Mouse (Mus musculus): ENCODE data around the gene Clcc1. TPM values are rescaled to one million over a fixed set of nuclear protein-coding genes. Genes with fewer than 3 reads are reported as not detected.
A peak's percentile ranks its signal among the peaks of the same experiment; 100 is the strongest.
"Not testable (repeated sequence)": the region's sequence is repeated elsewhere in the genome, so short reads cannot be mapped to it uniquely, and the experiment has no call there.

Clcc1 gene
- 79.9 and 86.2 TPM in 2 replicates for polyA plus RNA-seq (2016; fragmentation: Nextera tagmentation; extraction: Ambion mirVana)

- 0% methylated on average over 57 of the region's 57 CpGs for WGBS
- H3K4me1 ChIP-seq (replicated peaks) = peaks cover 11% of the 10 kb centered on the region
- peak within 1 kb of the TSS; percentile 90 for H3K27ac ChIP-seq
- ATAC-seq (ENCODE audit: insufficient number of reproducible peaks, insufficient read depth, low FRiP score, low TSS enrichment, low read depth) = peak; percentile 97
- H3K9ac ChIP-seq (replicated peaks) = peak within 1 kb of the TSS; percentile 87
- H3K36me3 ChIP-seq = peaks cover 11% of the 10 kb centered on the region; the same call in 1 of the 2 replicates
- H3K4me2 ChIP-seq = peak within 1 kb of the TSS; percentile 66
- no peaks in the 10 kb centered on the region for H3K27me3 ChIP-seq
- H3K4me3 ChIP-seq (replicated peaks) = peak within 1 kb of the TSS; percentile 81
- H3K9me3 ChIP-seq = no peaks in the 10 kb centered on the region
These were observed at the start of gene Clcc1 for GRCm38 (mm10) chr3:108653710-108654379. Clcc1 (plus strand) TSS chr3:108653913.

- no peak overlapping the region for H3K4me2 ChIP-seq
- 68% methylated on average over 3 of the region's 3 CpGs for WGBS
- H3K4me3 ChIP-seq (replicated peaks) = no peak overlapping the region
- no peak overlapping the region for H3K9ac ChIP-seq (replicated peaks)
- no peaks in the 10 kb centered on the region for H3K4me1 ChIP-seq (replicated peaks)
- ATAC-seq (ENCODE audit: insufficient number of reproducible peaks, insufficient read depth, low FRiP score, low TSS enrichment, low read depth) = no peak
- H3K27ac ChIP-seq = no peak overlapping the region
- no peaks in the 10 kb centered on the region for H3K27me3 ChIP-seq
- peaks cover 13% of the 10 kb centered on the region; the same call in 1 of the 2 replicates for H3K36me3 ChIP-seq
- no peaks in the 10 kb centered on the region for H3K9me3 ChIP-seq
These were observed 44.8 kb upstream of the Clcc1 start for GRCm38 (mm10) chr3:108608906-108609305.

GRCm38 (mm10) chr3:108634761-108635160 lies 19.0 kb upstream of the Clcc1 start:
- 88% methylated on average over 5 of the region's 5 CpGs for WGBS
- no peak overlapping the region for H3K27ac ChIP-seq

GRCm38 (mm10) chr3:108639412-108639811 lies 14.3 kb upstream of the Clcc1 start:
- Histone ChIP-seq H3K36me3 (peaks cover 4% of the 10 kb centered on the region), H3K9me3 (no peaks in the 10 kb centered on the region), H3K4me1 (replicated peaks) (no peaks in the 10 kb centered on the region), H3K4me3 (replicated peaks) (no peak overlapping the region), H3K27ac (no peak overlapping the region), H3K4me2 (no peak overlapping the region), H3K9ac (replicated peaks) (no peak overlapping the region), H3K27me3 (no peaks in the 10 kb centered on the region)
- no peak for ATAC-seq (ENCODE audit: insufficient number of reproducible peaks, insufficient read depth, low FRiP score, low TSS enrichment, low read depth)
- 69% methylated on average over 4 of the region's 4 CpGs for WGBS

More at GRCm38 (mm10) chr3:108634761-108635160, 19.0 kb upstream of the Clcc1 start:
- H3K4me3 ChIP-seq (replicated peaks) = no peak overlapping the region
- no peak overlapping the region for H3K4me2 ChIP-seq
- no peaks in the 10 kb centered on the region for H3K4me1 ChIP-seq (replicated peaks)
- no peak overlapping the region for H3K9ac ChIP-seq (replicated peaks)
- H3K27me3 ChIP-seq = no peaks in the 10 kb centered on the region
- no peak for ATAC-seq (ENCODE audit: insufficient number of reproducible peaks, insufficient read depth, low FRiP score, low TSS enrichment, low read depth)
- no peaks in the 10 kb centered on the region for H3K9me3 ChIP-seq
- no peaks in the 10 kb centered on the region for H3K36me3 ChIP-seq

GRCm38 (mm10) chr3:108640998-108641397 lies 12.7 kb upstream of the Clcc1 start:
- no peak overlapping the region for H3K4me2 ChIP-seq
- H3K27ac ChIP-seq = no peak overlapping the region
- H3K9me3 ChIP-seq = no peaks in the 10 kb centered on the region
- no peak overlapping the region for H3K9ac ChIP-seq (replicated peaks)
- no peaks in the 10 kb centered on the region for H3K27me3 ChIP-seq
- H3K4me1 ChIP-seq (replicated peaks) = no peaks in the 10 kb centered on the region
- H3K4me3 ChIP-seq (replicated peaks) = no peak overlapping the region
- no peak for ATAC-seq (ENCODE audit: insufficient number of reproducible peaks, insufficient read depth, low FRiP score, low TSS enrichment, low read depth)
- 88% methylated on average over 4 of the region's 4 CpGs for WGBS
- peaks cover 13% of the 10 kb centered on the region for H3K36me3 ChIP-seq

- H3K27me3 ChIP-seq = no peaks in the 10 kb centered on the region
- no peak overlapping the region for H3K4me3 ChIP-seq (replicated peaks)
- no peaks in the 10 kb centered on the region for H3K9me3 ChIP-seq
- H3K36me3 ChIP-seq = peaks cover 13% of the 10 kb centered on the region
- no peak overlapping the region for H3K4me2 ChIP-seq
- 89% methylated on average over 3 of the region's 3 CpGs for WGBS
- no peak overlapping the region for H3K27ac ChIP-seq
- no peak for ATAC-seq (ENCODE audit: insufficient number of reproducible peaks, insufficient read depth, low FRiP score, low TSS enrichment, low read depth)
- no peak overlapping the region for H3K9ac ChIP-seq (replicated peaks)
- 0 out of 2 replicates have a peak, but pooled peaks cover 3% of the 10 kb centered on the region for H3K4me1 ChIP-seq (replicated peaks)
These were observed 8.9 kb upstream of the Clcc1 start for GRCm38 (mm10) chr3:108644856-108645255.

GRCm38 (mm10) chr3:108646036-108646435 lies 7.7 kb upstream of the Clcc1 start:
- Histone ChIP-seq H3K9me3 (no peaks in the 10 kb centered on the region), H3K27me3 (no peaks in the 10 kb centered on the region), H3K4me1 (replicated peaks) (0 out of 2 replicates have a peak, but pooled peaks cover 3% of the 10 kb centered on the region), H3K4me3 (replicated peaks) (no peak overlapping the region), H3K36me3 (peaks cover 13% of the 10 kb centered on the region), H3K9ac (replicated peaks) (no peak overlapping the region), H3K4me2 (no peak overlapping the region), H3K27ac (no peak overlapping the region)
- ATAC-seq (ENCODE audit: insufficient number of reproducible peaks, insufficient read depth, low FRiP score, low TSS enrichment, low read depth) = 0 out of 2 replicates have a peak, but pooled peaks have one; percentile 28
- 48% methylated on average over 7 of the region's 7 CpGs for WGBS

GRCm38 (mm10) chr3:108647681-108648080 lies 6.0 kb upstream of the Clcc1 start:
- WGBS = 44% methylated on average over 5 of the region's 5 CpGs
- not testable (repeated sequence) for H3K27me3 ChIP-seq

GRCm38 (mm10) chr3:108652866-108653642 lies 659 bp upstream of the Clcc1 start:
- peak overlapping the region; percentile 66 for H3K4me2 ChIP-seq
- WGBS = 32% methylated on average over 9 of the region's 9 CpGs
- ATAC-seq (ENCODE audit: insufficient number of reproducible peaks, insufficient read depth, low FRiP score, low TSS enrichment, low read depth) = no peak
- peaks cover 3% of the 10 kb centered on the region; the same call in 1 of the 2 replicates for H3K36me3 ChIP-seq
- H3K4me1 ChIP-seq (replicated peaks) = peaks cover 11% of the 10 kb centered on the region
- H3K9me3 ChIP-seq = no peaks in the 10 kb centered on the region
- H3K9ac ChIP-seq (replicated peaks) = no peak overlapping the region
- no peak overlapping the region for H3K27ac ChIP-seq
- no peaks in the 10 kb centered on the region for H3K27me3 ChIP-seq
- H3K4me3 ChIP-seq (replicated peaks) = peak overlapping the region; percentile 27

More at GRCm38 (mm10) chr3:108647681-108648080, 6.0 kb upstream of the Clcc1 start:
- H3K9ac ChIP-seq (replicated peaks); H3K27ac ChIP-seq; H3K4me2 ChIP-seq; H3K9me3 ChIP-seq; ATAC-seq (ENCODE audit: insufficient number of reproducible peaks, insufficient read depth, low FRiP score, low TSS enrichment, low read depth); H3K4me1 ChIP-seq (replicated peaks); H3K4me3 ChIP-seq (replicated peaks): not testable (repeated sequence)
- peaks cover 13% of the 10 kb centered on the region for H3K36me3 ChIP-seq

- no peaks in the 10 kb centered on the region for H3K9me3 ChIP-seq
These were observed 853 bp downstream of the Clcc1 start for GRCm38 (mm10) chr3:108654566-108654965.

GRCm38 (mm10) chr3:108655486-108655885 lies 1.8 kb downstream of the Clcc1 start:
- H3K9ac ChIP-seq (replicated peaks) = no peak overlapping the region
- ATAC-seq (ENCODE audit: insufficient number of reproducible peaks, insufficient read depth, low FRiP score, low TSS enrichment, low read depth) = no peak
- H3K27ac ChIP-seq = no peak overlapping the region
- no peak overlapping the region for H3K4me3 ChIP-seq (replicated peaks)
- H3K27me3 ChIP-seq = no peaks in the 10 kb centered on the region
- WGBS = 90% methylated on average over 7 of the region's 7 CpGs
- H3K36me3 ChIP-seq = peaks cover 26% of the 10 kb centered on the region; the same call in 1 of the 2 replicates
- no peaks in the 10 kb centered on the region for H3K9me3 ChIP-seq
- peaks cover 11% of the 10 kb centered on the region for H3K4me1 ChIP-seq (replicated peaks)
- H3K4me2 ChIP-seq = peak overlapping the region; percentile 66; the same call in 1 of the 2 replicates

More at GRCm38 (mm10) chr3:108654566-108654965, 853 bp downstream of the Clcc1 start:
- H3K4me1 ChIP-seq (replicated peaks) = peaks cover 11% of the 10 kb centered on the region
- 29% methylated on average over 14 of the region's 14 CpGs for WGBS
- H3K4me3 ChIP-seq (replicated peaks) = peak overlapping the region; percentile 81
- ATAC-seq (ENCODE audit: insufficient number of reproducible peaks, insufficient read depth, low FRiP score, low TSS enrichment, low read depth) = no peak
- H3K4me2 ChIP-seq = peak overlapping the region; percentile 66
- H3K9ac ChIP-seq (replicated peaks) = peak overlapping the region; percentile 87
- no peak overlapping the region for H3K27ac ChIP-seq
- H3K36me3 ChIP-seq = peaks cover 19% of the 10 kb centered on the region; the same call in 1 of the 2 replicates
- H3K27me3 ChIP-seq = no peaks in the 10 kb centered on the region
